Mouse (Mus musculus) forebrain, embryonic 13.5 days (tissue): Measurements from ENCODE around the gene Rassf7. TPM values are rescaled to one million over a fixed set of nuclear protein-coding genes. Genes with fewer than 3 reads are reported as not detected.

Experiments
- ATAC-seq: fragments of 200-750 bp; cut with Nextera tagmentation; 2 replicates; pipeline ENCODE4 v1.8.0; 2017
- H3K27ac ChIP-seq: fragments of 300-500 bp; sonication (generic); 2 replicates; pipeline ENCODE4 v1.5.1; 2015; ENCODE audit warnings: inconsistent platforms, mild to moderate bottlenecking, moderate library complexity
- H3K27me3 ChIP-seq: fragments of 300-500 bp; sonication (generic); 2 replicates; pipeline ENCODE4 v1.6.1; 2015; ENCODE audit warnings: mild to moderate bottlenecking, inconsistent platforms
- H3K36me3 ChIP-seq: fragments of 300-500 bp; sonication (generic); 2 replicates; pipeline ENCODE4 v1.6.1; 2015; ENCODE audit warnings: mild to moderate bottlenecking, inconsistent platforms; ENCODE audit not compliant: poor library complexity, severe bottlenecking
- H3K4me1 ChIP-seq: fragments of 300-500 bp; sonication (generic); 2 replicates; pipeline ENCODE4 v1.6.1; 2015; ENCODE audit warnings: inconsistent platforms
- H3K4me2 ChIP-seq: fragments of 300-500 bp; sonication (generic); 2 replicates; pipeline ENCODE4 v1.6.1; 2015; ENCODE audit warnings: inconsistent platforms, mild to moderate bottlenecking, moderate library complexity
- H3K4me3 ChIP-seq: fragments of 300-500 bp; sonication (generic); 2 replicates; pipeline ENCODE4 v1.5.1; 2015; ENCODE audit warnings: mild to moderate bottlenecking, inconsistent platforms
- H3K9ac ChIP-seq: fragments of 300-500 bp; sonication (generic); 2 replicates; pipeline ENCODE4 v1.6.1; 2015; ENCODE audit warnings: mild to moderate bottlenecking, inconsistent platforms
- H3K9me3 ChIP-seq: fragments of 300-500 bp; sonication (generic); replicated peaks from 2 replicates; pipeline ENCODE4 v1.6.1; 2016; ENCODE audit warnings: inconsistent platforms
- WGBS: fragments of 180-500 bp; shearing (Covaris S2); methylation state at CpG from one replicate; pipeline ENCODE4 v1.1.7; 2015; 5-methylcytosine and 5-hydroxymethylcytosine counted together
- polyA plus RNA-seq: library from polyadenylated mRNA; unstranded; fragments of >200 nt; fragmentation: Nextera tagmentation; extraction: Ambion mirVana; gene quantifications from 2 replicates; pipeline ENCODE4 v1.2.1, GENCODE M21; 2015

Gene Rassf7
- polyA plus RNA-seq, 1 experiment from 2014 or later, result 29.4 TPM

GRCm38 (mm10) chr7:141204546-141204945, 11.1 kb upstream of the Rassf7 start:
- Histone ChIP-seq H3K27me3 (no peaks in the 10 kb centered on the region), H3K4me1 (no peaks in the 10 kb centered on the region), H3K9ac (no peak overlapping the region), H3K9me3 (no peaks in the 10 kb centered on the region), H3K4me3 (no peak overlapping the region), H3K4me2 (no peak overlapping the region), H3K36me3 (0 out of 2 replicates have a peak, but pooled peaks cover 4% of the 10 kb centered on the region), H3K27ac (no peak overlapping the region)
- ATAC-seq, result no peak
- 82% methylated on average over 3 of the region's 3 CpGs for WGBS

- Histone ChIP-seq H3K27ac (no peak overlapping the region), H3K4me1 (no peaks in the 10 kb centered on the region), H3K9me3 (no peaks in the 10 kb centered on the region), H3K9ac (no peak overlapping the region), H3K36me3 (no peaks in the 10 kb centered on the region), H3K4me3 (no peak overlapping the region), H3K4me2 (no peak overlapping the region), H3K27me3 (no peaks in the 10 kb centered on the region)
- no peak for ATAC-seq
- whole genome bisulfite sequencing, result 95% methylated on average over 5 of the region's 5 CpGs
Measured at GRCm38 (mm10) chr7:141205504-141205903, 10.2 kb upstream of the Rassf7 start.

- Histone ChIP-seq H3K9me3 (no peaks in the 10 kb centered on the region), H3K36me3 (no peaks in the 10 kb centered on the region), H3K4me3 (no peak overlapping the region), H3K27ac (no peak overlapping the region), H3K27me3 (no peaks in the 10 kb centered on the region), H3K4me1 (no peaks in the 10 kb centered on the region), H3K4me2 (no peak overlapping the region), H3K9ac (no peak overlapping the region)
- 91% methylated on average over 18 of the region's 18 CpGs for WGBS
- ATAC-seq, result no peak
Measured at GRCm38 (mm10) chr7:141206182-141206937, 9.3 kb upstream of the Rassf7 start.

- H3K9me3 ChIP-seq, result no peaks in the 10 kb centered on the region
- H3K4me1 ChIP-seq, result no peaks in the 10 kb centered on the region
- no peak for ATAC-seq
- H3K36me3 ChIP-seq, result no peaks in the 10 kb centered on the region
- H3K4me2 ChIP-seq, result no peak overlapping the region
- H3K4me3 ChIP-seq, result no peak overlapping the region
- H3K9ac ChIP-seq, result no peak overlapping the region
- no peaks in the 10 kb centered on the region for H3K27me3 ChIP-seq
- no peak overlapping the region for H3K27ac ChIP-seq
- WGBS, result 69% methylated on average over 3 of the region's 3 CpGs
Measured at GRCm38 (mm10) chr7:141209526-141209925, 6.1 kb upstream of the Rassf7 start.

- H3K4me2 ChIP-seq, result no peak overlapping the region
- no peaks in the 10 kb centered on the region for H3K36me3 ChIP-seq
- no peak for ATAC-seq
- H3K4me1 ChIP-seq, result peaks cover 5% of the 10 kb centered on the region
- 90% methylated on average over 12 of the region's 12 CpGs for WGBS
- H3K27me3 ChIP-seq, result no peaks in the 10 kb centered on the region
- H3K9me3 ChIP-seq, result no peaks in the 10 kb centered on the region
- H3K27ac ChIP-seq, result no peak overlapping the region
- H3K9ac ChIP-seq, result no peak overlapping the region
- no peak overlapping the region for H3K4me3 ChIP-seq
Measured at GRCm38 (mm10) chr7:141210137-141210536, 5.5 kb upstream of the Rassf7 start.

- Histone ChIP-seq H3K9ac (no peak overlapping the region), H3K4me3 (no peak overlapping the region), H3K4me1 (peaks cover 6% of the 10 kb centered on the region), H3K27ac (no peak overlapping the region), H3K27me3 (no peaks in the 10 kb centered on the region), H3K9me3 (no peaks in the 10 kb centered on the region), H3K4me2 (no peak overlapping the region), H3K36me3 (no peaks in the 10 kb centered on the region)
- ATAC-seq, result no peak
- WGBS, result 89% methylated on average over 14 of the region's 14 CpGs
Measured at GRCm38 (mm10) chr7:141210606-141211131, 5.0 kb upstream of the Rassf7 start.

GRCm38 (mm10) chr7:141213133-141213532, 2.5 kb upstream of the Rassf7 start:
- no peak overlapping the region for H3K9ac ChIP-seq
- no peaks in the 10 kb centered on the region for H3K27me3 ChIP-seq
- no peaks in the 10 kb centered on the region for H3K9me3 ChIP-seq
- no peak overlapping the region for H3K27ac ChIP-seq
- no peak for ATAC-seq
- H3K4me2 ChIP-seq, result no peak overlapping the region
- no peak overlapping the region for H3K4me3 ChIP-seq
- WGBS, result 84% methylated on average over 3 of the region's 3 CpGs
- H3K4me1 ChIP-seq, result peaks cover 17% of the 10 kb centered on the region
- peaks cover 8% of the 10 kb centered on the region for H3K36me3 ChIP-seq

- Histone ChIP-seq H3K4me1 (peaks cover 17% of the 10 kb centered on the region), H3K4me2 (peak within 1 kb of the TSS; percentile 97), H3K9ac (peak within 1 kb of the TSS; percentile 79), H3K36me3 (peaks cover 12% of the 10 kb centered on the region), H3K27ac (peak within 1 kb of the TSS; percentile 88), H3K4me3 (peak within 1 kb of the TSS; percentile 70), H3K27me3 (no peaks in the 10 kb centered on the region), H3K9me3 (no peaks in the 10 kb centered on the region)
- no peak for ATAC-seq
- WGBS, result 93% methylated on average over 11 of the region's 11 CpGs
Measured at GRCm38 (mm10) chr7:141213605-141214235, 1.9 kb upstream of the Rassf7 start, which contains the start of gene Lmntd2. Gene Lmntd2, minus strand, starts transcription at chr7:141214080.

- H3K4me1 ChIP-seq, result peaks cover 17% of the 10 kb centered on the region
- H3K4me3 ChIP-seq, result no peak overlapping the region
- H3K9ac ChIP-seq, result 0 out of 2 replicates have a peak overlapping the region, but pooled peaks have one; percentile 79
- H3K36me3 ChIP-seq, result peaks cover 12% of the 10 kb centered on the region
- no peaks in the 10 kb centered on the region for H3K9me3 ChIP-seq
- WGBS, result 82% methylated on average over 3 of the region's 3 CpGs
- no peaks in the 10 kb centered on the region for H3K27me3 ChIP-seq
- ATAC-seq, result no peak
- H3K27ac ChIP-seq, result peak overlapping the region; percentile 88; the same call in 1 of the 2 replicates
- no peak overlapping the region for H3K4me2 ChIP-seq
Measured at GRCm38 (mm10) chr7:141214310-141214709, 1.4 kb upstream of the Rassf7 start.

- Histone ChIP-seq H3K9me3 (no peaks in the 10 kb centered on the region), H3K4me1 (peaks cover 28% of the 10 kb centered on the region), H3K27ac (peak overlapping the region; percentile 48; the same call in 1 of the 2 replicates), H3K36me3 (peaks cover 12% of the 10 kb centered on the region), H3K4me2 (peak overlapping the region; percentile 97), H3K9ac (peak overlapping the region; percentile 79), H3K4me3 (peak overlapping the region; percentile 70), H3K27me3 (no peaks in the 10 kb centered on the region)
- under 1% methylated on average over 40 of the region's 42 CpGs for WGBS
- ATAC-seq, result peak; percentile 65
Measured at GRCm38 (mm10) chr7:141215880-141216733, 447 bp downstream of the Rassf7 start.

- no peak overlapping the region for H3K27ac ChIP-seq
- H3K36me3 ChIP-seq, result peaks cover 12% of the 10 kb centered on the region
- H3K4me2 ChIP-seq, result peak overlapping the region; percentile 97
- H3K4me1 ChIP-seq, result peaks cover 32% of the 10 kb centered on the region
- no peak for ATAC-seq
- peak overlapping the region; percentile 70 for H3K4me3 ChIP-seq
- no peaks in the 10 kb centered on the region for H3K9me3 ChIP-seq
- H3K9ac ChIP-seq, result peak overlapping the region; percentile 79; the same call in 1 of the 2 replicates
- 86% methylated on average over 11 of the region's 11 CpGs for WGBS
- no peaks in the 10 kb centered on the region for H3K27me3 ChIP-seq
Measured at GRCm38 (mm10) chr7:141216894-141217293, 1.2 kb downstream of the Rassf7 start.
